Mouse (Mus musculus) hindbrain, embryonic 10.5 days (tissue): ENCODE results near the gene Trim58. TPM values are rescaled to one million over a fixed set of nuclear protein-coding genes. Genes with fewer than 3 reads are reported as not detected.

Source experiments
- DNase-seq: peaks from one replicate; pipeline ENCODE4 v3.0.0-alpha.2; 2017; ENCODE audit warnings: low spot score
- H3K27ac ChIP-seq: fragments of 300-500 bp; sonication (generic); 2 replicates; pipeline ENCODE4 v1.5.1; 2016; ENCODE audit warnings: mild to moderate bottlenecking, moderate library complexity
- H3K27me3 ChIP-seq: fragments of 300-500 bp; sonication (generic); 2 replicates; pipeline ENCODE4 v1.6.1; 2016; ENCODE audit warnings: mild to moderate bottlenecking; ENCODE audit not compliant: poor library complexity, insufficient read depth, severe bottlenecking
- H3K36me3 ChIP-seq: fragments of 300-500 bp; sonication (generic); 2 replicates; pipeline ENCODE4 v1.6.1; 2016; ENCODE audit warnings: mild to moderate bottlenecking, moderate library complexity
- H3K4me1 ChIP-seq: fragments of 300-500 bp; sonication (generic); replicated peaks from 2 replicates; pipeline ENCODE4 v1.6.1; 2016; ENCODE audit warnings: mild to moderate bottlenecking
- H3K4me3 ChIP-seq: fragments of 300-500 bp; sonication (generic); 2 replicates; pipeline ENCODE4 v1.5.1; 2016; ENCODE audit warnings: mild to moderate bottlenecking, moderate library complexity
- H3K9me3 ChIP-seq: fragments of 300-500 bp; sonication (generic); 2 replicates; pipeline ENCODE4 v1.6.1; 2016; ENCODE audit warnings: mild to moderate bottlenecking, moderate library complexity
- WGBS: fragments of 180-500 bp; shearing (Covaris S2); methylation state at CpG from one replicate; pipeline ENCODE4 v1.1.7; 2016; 5-methylcytosine and 5-hydroxymethylcytosine counted together
- polyA plus RNA-seq: library from polyadenylated mRNA; unstranded; fragments of >200 nt; fragmentation: Nextera tagmentation; extraction: Ambion mirVana; gene quantifications from 2 replicates; pipeline ENCODE4 v1.2.1, GENCODE M21; 2016

Gene Trim58
- polyA plus RNA-seq, 1 experiment from 2014 or later, result 0.60 TPM

- WGBS, result 87% methylated on average over 1 of the region's 1 CpGs
- Histone ChIP-seq H3K4me1 (no peaks in the 10 kb centered on the region), H3K4me3 (no peak within 1 kb of the TSS), H3K9me3 (no peaks in the 10 kb centered on the region), H3K27ac (no peak within 1 kb of the TSS), H3K27me3 (no peaks in the 10 kb centered on the region), H3K36me3 (no peaks in the 10 kb centered on the region)
- DNase-seq, result no peak
Measured at GRCm38 (mm10) chr11:58680799-58681198, 40.5 kb downstream of the Trim58 start, which contains the start of gene Olfr320. Olfr320 (plus strand) TSS chr11:58681099.

GRCm38 (mm10) chr11:58698862-58699261 lies 58.6 kb downstream of the Trim58 start, which contains the start of gene Olfr319:
Olfr319 (plus strand) TSS chr11:58699162.
- Histone ChIP-seq H3K4me3 (no peak within 1 kb of the TSS), H3K36me3 (no peaks in the 10 kb centered on the region), H3K27ac (no peak within 1 kb of the TSS), H3K27me3 (no peaks in the 10 kb centered on the region), H3K9me3 (peaks cover 18% of the 10 kb centered on the region), H3K4me1 (no peaks in the 10 kb centered on the region)
- DNase-seq, result no peak
- 90% methylated on average over 3 of the region's 3 CpGs for WGBS

Other genes with a start within 250 kb of the Trim58 start
- not detected in 2 replicates for gene 1810065E05Rik, start 219.4 kb upstream of the Trim58 start, polyA plus RNA-seq
- gene Gm12253, start 207.9 kb upstream of the Trim58 start, polyA plus RNA-seq, result not detected in 2 replicates
- gene Lypd9, start 187.5 kb upstream of the Trim58 start, polyA plus RNA-seq, result not detected in 2 replicates
- not detected in 2 replicates for gene Olfr30, start 178.2 kb upstream of the Trim58 start, polyA plus RNA-seq
- not detected in 2 replicates for gene Olfr332, start 147.9 kb upstream of the Trim58 start, polyA plus RNA-seq
- gene Olfr331, start 137.9 kb upstream of the Trim58 start, polyA plus RNA-seq, result not detected in 2 replicates
- gene Olfr330, start 105.6 kb upstream of the Trim58 start, polyA plus RNA-seq, result not detected in 2 replicates
- not detected in 2 replicates for gene Olfr329-ps, start 94.0 kb upstream of the Trim58 start, polyA plus RNA-seq
- gene Olfr328, start 84.8 kb upstream of the Trim58 start, polyA plus RNA-seq, result not detected in 2 replicates
- not detected in 2 replicates for gene Olfr224, start 69.9 kb upstream of the Trim58 start, polyA plus RNA-seq
- gene Olfr325, start 62.7 kb upstream of the Trim58 start, polyA plus RNA-seq, result not detected in 2 replicates
- gene Olfr324, start 45.4 kb upstream of the Trim58 start, polyA plus RNA-seq, result not detected in 2 replicates
- gene 2210407C18Rik, start 24.4 kb upstream of the Trim58 start, polyA plus RNA-seq, result not detected in 2 replicates
- gene Olfr323, start 10.0 kb upstream of the Trim58 start, polyA plus RNA-seq, result not detected in 2 replicates
- not detected in 2 replicates for gene Olfr322, start 18.3 kb downstream of the Trim58 start, polyA plus RNA-seq
- gene Olfr320, start 40.6 kb downstream of the Trim58 start, polyA plus RNA-seq, result not detected in 2 replicates
- not detected in 2 replicates for gene Olfr319, start 58.7 kb downstream of the Trim58 start, polyA plus RNA-seq
- not detected in 2 replicates for gene Olfr318, start 83.5 kb downstream of the Trim58 start, polyA plus RNA-seq
- not detected in 2 replicates for gene Olfr317, start 98.7 kb downstream of the Trim58 start, polyA plus RNA-seq
- not detected in 2 replicates for gene Olfr316, start 112.3 kb downstream of the Trim58 start, polyA plus RNA-seq
- gene Olfr315, start 132.7 kb downstream of the Trim58 start, polyA plus RNA-seq, result not detected in 2 replicates
- not detected in 2 replicates for gene Olfr314, start 142.5 kb downstream of the Trim58 start, polyA plus RNA-seq
- 8.4 and 19.1 TPM in 2 replicates for gene Fam183b, start 161.5 kb downstream of the Trim58 start, polyA plus RNA-seq
- gene Olfr313, start 174.5 kb downstream of the Trim58 start, polyA plus RNA-seq, result not detected in 2 replicates
- not detected in 2 replicates for gene Olfr312, start 188.8 kb downstream of the Trim58 start, polyA plus RNA-seq
- not detected in 2 replicates for gene Olfr311, start 198.8 kb downstream of the Trim58 start, polyA plus RNA-seq
- 10.0 and 12.0 TPM in 2 replicates for gene Gm12258, start 206.7 kb downstream of the Trim58 start, polyA plus RNA-seq
- gene 2810021J22Rik, start 226.8 kb downstream of the Trim58 start, polyA plus RNA-seq, result 11.3 and 12.4 TPM in 2 replicates